Mouse (Mus musculus) midbrain, postnatal 0 days (tissue): Measurements from ENCODE around the gene Ap1s1. TPM values are rescaled to one million over a fixed set of nuclear protein-coding genes. Genes with fewer than 3 reads are reported as not detected.

ENCODE experiments used
- ATAC-seq: fragments of 200-750 bp; cut with Nextera tagmentation; 2 replicates; pipeline ENCODE4 v1.8.0; 2017; ENCODE audit warnings: moderate number of reproducible peaks, mild to moderate bottlenecking, moderate TSS enrichment, moderate library complexity; ENCODE audit not compliant: low FRiP score
- DNase-seq: peaks from one replicate; pipeline ENCODE4 v3.0.0-alpha.2; 2015; ENCODE audit warnings: low spot score
- H3K27ac ChIP-seq: fragments of 300-500 bp; sonication (generic); 2 replicates; pipeline ENCODE4 v1.5.1; 2014; ENCODE audit warnings: low read depth, mild to moderate bottlenecking, low read length, mixed read lengths
- H3K27me3 ChIP-seq: fragments of 300-500 bp; sonication (generic); 2 replicates; pipeline ENCODE4 v1.6.1; 2014; ENCODE audit warnings: low read length, control low read depth, mixed read lengths; ENCODE audit not compliant: insufficient read depth
- H3K36me3 ChIP-seq: fragments of 300-500 bp; sonication (generic); 2 replicates; pipeline ENCODE4 v1.6.1; 2014; ENCODE audit warnings: low read length, control low read depth, mixed read lengths; ENCODE audit not compliant: insufficient read depth
- H3K4me1 ChIP-seq: fragments of 300-500 bp; sonication (generic); 2 replicates; pipeline ENCODE4 v1.6.1; 2014; ENCODE audit warnings: mild to moderate bottlenecking, control low read depth, antibody characterized with exemption, low read length, mixed read lengths; ENCODE audit not compliant: insufficient read depth
- H3K4me2 ChIP-seq: fragments of 300-500 bp; sonication (generic); 2 replicates; pipeline ENCODE4 v1.6.1; 2014; ENCODE audit warnings: low read depth, mild to moderate bottlenecking, low read length, mixed read lengths; ENCODE audit not compliant: poor library complexity, severe bottlenecking
- H3K4me3 ChIP-seq: fragments of 300-500 bp; sonication (generic); 2 replicates; pipeline ENCODE4 v1.5.1; 2014; ENCODE audit warnings: low read depth, mild to moderate bottlenecking, low read length, moderate library complexity
- H3K9ac ChIP-seq: fragments of 300-500 bp; sonication (generic); replicated peaks from 2 replicates; pipeline ENCODE4 v1.6.1; 2014; ENCODE audit warnings: mild to moderate bottlenecking, low read length, moderate library complexity, mixed read lengths; ENCODE audit not compliant: poor library complexity, severe bottlenecking
- H3K9me3 ChIP-seq: fragments of 300-500 bp; sonication (generic); 2 replicates; pipeline ENCODE4 v1.6.1; 2016; ENCODE audit warnings: low read length, control low read depth
- CTCF ChIP-seq: IDR thresholded peaks from 2 replicates; pipeline ENCODE4 v1.5.1; 2016; ENCODE audit warnings: antibody characterized with exemption, mild to moderate bottlenecking
- WGBS: fragments of 180-500 bp; shearing (Covaris S2); extraction: QIAGEN DNeasy Blood & Tissue Kit; methylation state at CpG from one replicate; pipeline ENCODE4 v1.1.7; 2014; 5-methylcytosine and 5-hydroxymethylcytosine counted together
- polyA plus RNA-seq: library from polyadenylated mRNA; unstranded; fragments of >200 nt; fragmentation: Nextera tagmentation; extraction: Ambion mirVana; gene quantifications from 2 replicates; pipeline ENCODE4 v1.2.1, GENCODE M21; 2015
- total RNA-seq: library from RNA; depleted of rRNA; stranded (reverse); fragments of >200 nt; gene quantifications from 2 replicates; pipeline ENCODE4 v1.2.3, GENCODE M21; 2014

Ap1s1 gene
- total and polyA plus RNA-seq, 2 experiments from 2014 or later = 144 to 308 TPM

DNA sequence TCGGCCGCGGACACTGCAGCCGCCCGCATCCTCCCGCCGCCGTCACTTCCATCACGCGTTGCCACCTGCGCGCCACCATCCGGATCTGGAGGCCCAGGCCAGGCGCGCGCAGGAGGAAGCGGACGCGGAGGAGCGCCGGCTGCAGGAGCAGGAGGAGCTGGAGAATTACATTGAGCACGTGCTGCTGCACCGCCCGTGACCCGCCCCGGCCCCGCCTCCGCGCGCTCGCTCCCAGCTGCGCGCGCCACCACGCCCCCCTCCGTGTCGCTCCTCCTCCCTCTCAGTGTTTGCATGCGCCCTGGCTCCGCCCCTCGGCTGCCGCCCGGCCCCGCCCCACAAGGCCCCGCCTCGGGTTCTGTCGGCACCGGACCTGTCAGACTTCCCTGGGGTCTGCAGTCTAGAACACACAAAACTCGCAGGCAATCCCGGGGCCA lies 13.3 kb downstream of the Ap1s1 start:
- WGBS = under 1% methylated on average over 37 of the region's 49 CpGs
- Histone ChIP-seq H3K9me3 (no peaks in the 10 kb centered on the region), H3K4me2 (peak overlapping the region; percentile 95), H3K9ac (peak overlapping the region; percentile 74), H3K27ac (peak overlapping the region; percentile 57; the same call in 1 of the 2 replicates), H3K4me3 (peak overlapping the region; percentile 58), H3K27me3 (peaks cover 9% of the 10 kb centered on the region), H3K36me3 (peaks cover 25% of the 10 kb centered on the region), H3K4me1 (peaks cover 4% of the 10 kb centered on the region; the same call in 1 of the 2 replicates)
- TF ChIP-seq CTCF = peak; percentile 25
- DNase-seq (peak; percentile 81), ATAC-seq (peak; percentile 45)

GRCm38 (mm10) chr5:137032033-137032421 lies 13.9 kb downstream of the Ap1s1 start:
- Histone ChIP-seq H3K9me3 (no peaks in the 10 kb centered on the region), H3K4me3 (peak overlapping the region; percentile 58), H3K36me3 (peaks cover 19% of the 10 kb centered on the region), H3K4me2 (peak overlapping the region; percentile 95), H3K27ac (peak overlapping the region; percentile 57; the same call in 1 of the 2 replicates), H3K27me3 (peaks cover 12% of the 10 kb centered on the region), H3K9ac (peak overlapping the region; percentile 74), H3K4me1 (peaks cover 4% of the 10 kb centered on the region; the same call in 1 of the 2 replicates)
- peak; percentile 55 for TF ChIP-seq CTCF
- WGBS = 0% methylated on average over 26 of the region's 33 CpGs
- DNase-seq (peak; percentile 45), ATAC-seq (no peak)

- Histone ChIP-seq H3K27ac (peak overlapping the region; percentile 62; the same call in 1 of the 2 replicates), H3K4me1 (peaks cover 4% of the 10 kb centered on the region; the same call in 1 of the 2 replicates), H3K27me3 (peaks cover 18% of the 10 kb centered on the region), H3K4me2 (peak overlapping the region; percentile 95), H3K9ac (peak overlapping the region; percentile 74), H3K36me3 (peaks cover 12% of the 10 kb centered on the region), H3K4me3 (peak overlapping the region; percentile 58), H3K9me3 (no peaks in the 10 kb centered on the region)
- ATAC-seq (no peak), DNase-seq (no peak)
- 1% methylated on average over 77 of the region's 78 CpGs for WGBS
- TF ChIP-seq CTCF = no peak
Observed at GRCm38 (mm10) chr5:137031076-137032032, 14.6 kb downstream of the Ap1s1 start.

GRCm38 (mm10) chr5:137030416-137030810 lies 15.5 kb downstream of the Ap1s1 start:
- Histone ChIP-seq H3K27ac (peak overlapping the region; percentile 90; the same call in 1 of the 2 replicates), H3K27me3 (peaks cover 27% of the 10 kb centered on the region), H3K4me3 (peak overlapping the region; percentile 58), H3K36me3 (peaks cover 5% of the 10 kb centered on the region; the same call in 1 of the 2 replicates), H3K9me3 (no peaks in the 10 kb centered on the region), H3K4me2 (peak overlapping the region; percentile 95), H3K4me1 (peaks cover 4% of the 10 kb centered on the region; the same call in 1 of the 2 replicates), H3K9ac (peak overlapping the region; percentile 74)
- no peak for DNase-seq
- no peak for ATAC-seq
- TF ChIP-seq CTCF = no peak
- 7% methylated on average over 22 of the region's 22 CpGs for WGBS

DNA sequence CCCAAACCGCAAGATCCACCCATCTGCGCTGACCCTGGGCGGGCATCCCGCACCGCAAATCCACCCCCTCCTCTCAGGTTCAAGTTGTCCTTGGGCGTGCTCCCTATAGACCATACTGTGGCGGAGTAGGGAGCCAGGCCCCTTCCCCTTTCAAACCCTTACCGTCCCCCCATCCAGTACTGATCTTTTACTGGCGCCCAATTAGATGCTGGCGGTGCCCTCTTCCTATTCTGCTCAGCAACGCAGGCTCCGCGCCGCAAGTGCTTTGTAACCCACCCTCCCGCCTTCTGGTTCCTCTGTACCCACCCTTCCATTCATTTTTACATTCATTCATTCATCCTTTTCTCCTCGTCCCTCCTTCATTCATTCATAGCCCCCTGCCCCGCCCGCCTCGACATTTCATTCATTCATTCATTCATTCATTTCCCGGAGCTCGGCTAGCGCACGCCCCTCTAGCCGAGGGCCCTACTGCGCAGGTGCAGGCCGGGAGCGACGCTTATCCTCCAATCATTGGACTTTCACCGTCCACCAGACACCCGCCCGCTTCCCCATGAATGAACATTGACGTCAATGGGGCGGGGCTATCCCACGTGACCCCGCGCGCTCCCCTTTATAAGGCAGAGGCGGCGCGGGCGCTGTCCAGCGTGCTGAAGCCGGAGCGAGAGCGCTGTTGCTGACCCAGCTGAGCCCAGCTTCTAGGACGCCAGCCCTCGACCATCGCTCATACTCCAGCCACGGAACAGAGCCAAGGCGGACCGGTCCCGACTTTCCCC lies 16.1 kb downstream of the Ap1s1 start:
- DNase-seq (peak; percentile 98), ATAC-seq (peak; percentile 81)
- peaks cover 27% of the 10 kb centered on the region for H3K27me3 ChIP-seq
- H3K9ac ChIP-seq = peak overlapping the region; percentile 74
- TF ChIP-seq CTCF = no peak
- WGBS = under 1% methylated on average over 52 of the region's 52 CpGs
- no peaks in the 10 kb centered on the region for H3K9me3 ChIP-seq
- peak overlapping the region; percentile 90 for H3K27ac ChIP-seq
- H3K4me2 ChIP-seq = peak overlapping the region; percentile 95
- H3K4me1 ChIP-seq = peaks cover 4% of the 10 kb centered on the region; the same call in 1 of the 2 replicates
- H3K4me3 ChIP-seq = peak overlapping the region; percentile 58
- peaks cover 1% of the 10 kb centered on the region; the same call in 1 of the 2 replicates for H3K36me3 ChIP-seq
